Mouse (Mus musculus) left cerebral cortex, adult 2 months (tissue): ENCODE results near the gene Hspa14. TPM values are rescaled to one million over a fixed set of nuclear protein-coding genes. Genes with fewer than 3 reads are reported as not detected.

Experiments
- DNase-seq, 2 experiments: peaks; one replicate each; pipeline ENCODE4 v3.0.0; 2021 to 2022; ENCODE audit warnings: low spot score in 2 of 2, mixed read lengths in 1 of 2; ENCODE audit errors: extremely low spot score in 1 of 2
- H3K27ac ChIP-seq: fragments of 200-600 bp; 2 replicates; pipeline ENCODE4 v1.8.1; 2022
- H3K4me3 ChIP-seq: fragments of 200-600 bp; 2 replicates; pipeline ENCODE4 v1.8.1; 2022
- CTCF ChIP-seq: fragments of 200-600 bp; IDR thresholded peaks from 2 replicates; pipeline ENCODE4 v1.8.1; 2022; ENCODE audit warnings: antibody characterized with exemption, mild to moderate bottlenecking, moderate library complexity
- intact Hi-C: fragments of 180-260 bp; cut with DNase I; formaldehyde crosslinking; loops from one replicate; pipeline ENCODE4 v1.15.1; 2025
- total RNA-seq, 2 experiments: library from RNA; stranded (reverse); gene quantifications; 2 replicates each; pipeline ENCODE4 v1.2.3; 2021

The Hspa14 gene
- total RNA-seq, 2 experiments from 2014 or later, result 47.3 to 52.7 TPM

DNA sequence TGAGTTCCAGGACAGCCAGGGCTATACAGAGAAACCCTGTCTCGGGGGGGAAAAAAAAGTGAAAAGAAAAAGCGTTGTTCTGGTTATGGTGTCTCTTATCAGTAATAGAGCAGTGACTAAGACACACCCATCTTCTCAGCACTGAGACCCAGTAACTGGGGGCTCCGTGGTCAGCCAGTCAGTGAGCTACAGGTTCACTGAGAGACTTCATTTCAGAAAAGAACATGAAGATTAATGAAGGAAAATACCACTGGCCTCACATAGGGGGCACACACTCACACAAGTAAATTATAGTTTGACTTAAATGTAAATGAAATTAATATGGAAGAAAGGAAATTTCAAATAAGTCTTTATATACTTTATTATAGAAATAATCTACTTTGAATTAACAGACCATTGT is 32.4 kb downstream of the Hspa14 start:
- peak; percentile 32 for TF ChIP-seq CTCF
- H3K4me3 ChIP-seq, result no peak overlapping the region
- intact Hi-C loops, result no loop called here
- H3K27ac ChIP-seq, result no peak overlapping the region
- no peak for DNase-seq

DNA sequence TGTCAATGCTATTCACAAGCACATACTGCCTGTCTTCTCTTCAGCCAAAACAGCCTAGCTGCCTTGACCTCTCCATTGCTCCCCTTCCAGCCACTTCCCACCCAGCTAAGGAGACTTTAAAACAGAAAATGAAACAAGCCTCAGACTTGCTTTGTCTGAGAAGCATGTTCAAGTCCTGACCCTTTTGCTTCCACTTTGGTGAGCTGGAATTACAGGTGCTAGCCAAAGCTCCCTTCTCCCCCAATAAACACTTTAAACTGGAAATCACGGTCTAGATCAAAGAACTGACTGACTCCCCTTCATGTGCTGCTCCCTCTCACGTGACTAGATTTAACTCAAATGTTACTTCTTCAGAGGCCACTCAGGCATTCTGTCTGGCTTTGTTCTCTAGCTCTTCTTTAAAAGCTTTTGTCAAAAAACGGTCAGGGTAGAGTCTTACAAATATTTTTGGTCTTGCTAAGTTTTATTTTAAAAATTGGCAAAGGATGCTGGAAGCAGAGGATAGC is 36.8 kb downstream of the Hspa14 start:
- H3K27ac ChIP-seq, result no peak overlapping the region
- peak overlapping the region; percentile 95 for H3K4me3 ChIP-seq
- intact Hi-C loops, result no loop called here
- DNase-seq, result no peak
- no peak for TF ChIP-seq CTCF

DNA sequence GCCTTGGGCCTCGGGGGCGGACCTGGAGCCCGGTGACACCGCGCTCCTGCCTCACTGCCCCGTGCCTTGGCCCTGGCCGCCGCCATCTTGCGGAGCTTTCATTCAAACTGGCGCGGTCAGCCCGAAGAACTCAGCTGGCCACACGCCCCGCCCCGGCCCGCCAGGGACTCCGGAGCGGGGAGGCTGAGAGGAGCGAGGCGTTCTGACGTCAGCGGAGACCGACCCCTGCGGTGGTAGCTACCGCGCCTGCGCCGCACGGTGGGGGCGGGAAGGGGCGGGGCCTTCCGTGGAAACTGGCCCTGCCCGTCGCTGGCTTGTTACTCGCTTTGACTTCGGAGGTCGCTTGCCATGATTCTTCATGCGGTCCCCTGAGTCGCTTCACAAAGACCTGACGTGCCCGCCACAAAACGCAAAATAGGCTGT is 37.7 kb downstream of the Hspa14 start, which contains the start of gene Suv39h2:
Suv39h2 (minus strand) TSS at position 171 of the 423 bp plus-strand sequence.
- intact Hi-C loops, result no loop called here

DNA sequence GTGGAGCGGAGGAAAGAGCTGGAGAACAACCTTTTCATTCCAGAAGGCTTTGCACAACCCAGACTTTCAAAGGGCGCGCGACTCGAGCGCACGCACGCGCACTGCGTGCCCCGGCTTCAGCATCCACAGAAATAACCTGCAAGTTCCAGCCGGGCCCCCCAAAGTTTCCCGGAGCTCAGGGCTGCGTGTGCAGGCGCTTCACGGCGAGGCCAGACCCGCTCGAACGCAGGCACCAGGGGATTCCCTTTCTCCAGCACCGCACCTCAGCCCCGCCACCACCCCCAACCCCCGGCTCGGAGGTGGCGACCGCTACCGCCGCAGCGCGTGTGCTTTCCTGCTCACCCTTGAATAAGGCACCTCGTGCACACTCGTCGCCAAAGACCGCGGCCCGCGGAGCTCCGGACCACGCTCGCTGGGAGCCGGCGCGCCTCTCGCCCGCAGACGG is 38.2 kb downstream of the Hspa14 start:
- TF ChIP-seq CTCF, result no peak
- DNase-seq, result peak; percentile 57 to 60
- intact Hi-C loops, result no loop called here
- Histone ChIP-seq H3K27ac (peak overlapping the region; percentile 48; the same call in 1 of the 2 replicates), H3K4me3 (peak overlapping the region; percentile 95)

More for the DNA sequence above, 37.7 kb downstream of the Hspa14 start, which contains the start of gene Suv39h2:
- H3K4me3 ChIP-seq, result peak within 1 kb of the TSS; percentile 95
- DNase-seq, result peak; percentile 96 to 98
- no peak for TF ChIP-seq CTCF
- peak within 1 kb of the TSS; percentile 75 for H3K27ac ChIP-seq

DNA sequence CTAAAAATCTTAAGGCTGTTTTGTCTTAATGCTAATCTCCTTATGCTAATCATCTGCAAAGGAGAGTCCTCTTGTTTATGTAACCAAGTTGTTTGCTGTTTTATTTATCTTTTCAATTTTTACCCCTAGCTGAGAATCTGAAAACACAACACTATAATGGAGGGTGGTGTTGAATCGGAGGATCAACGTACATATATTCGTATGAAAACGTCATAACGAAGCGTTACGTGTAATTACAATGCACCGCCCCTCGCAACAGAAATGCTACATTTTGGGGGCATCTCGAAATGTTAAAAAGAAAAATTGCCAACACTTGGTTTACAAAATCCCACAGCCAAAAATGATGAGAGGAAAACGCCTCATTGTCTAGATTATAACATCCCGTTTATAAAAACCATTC is 38.7 kb downstream of the Hspa14 start:
- TF ChIP-seq CTCF, result no peak
- intact Hi-C loops, result no loop called here

DNA sequence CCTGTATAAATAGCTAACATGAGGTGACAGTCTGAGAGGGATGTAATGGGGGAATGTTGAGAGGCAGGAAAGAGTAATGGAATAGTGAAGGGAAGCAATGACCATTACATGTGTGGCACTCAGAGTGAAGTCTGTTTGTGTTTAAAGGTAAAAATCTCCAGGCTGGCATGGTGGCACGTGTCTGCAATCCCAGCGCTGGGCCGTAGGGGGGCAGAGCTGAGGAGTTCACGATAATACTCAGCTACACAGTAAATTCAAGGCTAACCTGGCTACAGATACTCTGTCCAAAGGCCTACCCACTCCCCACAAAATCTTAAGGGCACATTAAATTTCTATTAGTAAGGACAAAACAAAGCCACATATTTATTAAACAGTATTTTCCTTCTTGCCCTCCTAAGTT is 56.0 kb downstream of the Hspa14 start:
- Histone ChIP-seq H3K27ac (no peak overlapping the region), H3K4me3 (no peak overlapping the region)
- no peak; the same call in none of the 2 replicates for TF ChIP-seq CTCF
- intact Hi-C loops, result no loop called here
- no peak for DNase-seq

More for the DNA sequence above, 38.7 kb downstream of the Hspa14 start:
- no peak overlapping the region for H3K27ac ChIP-seq
- DNase-seq, result no peak
- H3K4me3 ChIP-seq, result peak overlapping the region; percentile 95

DNA sequence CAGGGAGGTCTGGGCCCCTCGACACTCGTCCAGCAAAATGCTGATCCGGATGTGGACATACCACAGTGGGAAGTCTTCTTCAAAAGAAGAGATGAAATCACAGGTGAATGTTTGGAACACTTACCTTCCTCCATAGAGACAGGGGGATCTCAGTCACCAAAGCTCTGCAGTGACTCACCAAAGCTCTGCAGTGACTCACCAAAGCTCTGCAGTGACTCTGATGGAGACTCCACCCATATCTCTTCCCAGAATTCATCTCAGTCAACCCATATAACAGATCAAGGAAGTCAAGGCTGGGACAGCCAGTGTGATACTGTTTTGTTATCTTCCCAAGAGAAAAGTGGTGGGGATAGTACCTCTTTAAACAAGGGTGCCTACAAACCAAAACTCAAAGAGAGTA is 59.5 kb downstream of the Hspa14 start:
- intact Hi-C loops, result no loop called here
- TF ChIP-seq CTCF, result no peak
- DNase-seq, result no peak
- no peak overlapping the region for H3K27ac ChIP-seq
- H3K4me3 ChIP-seq, result no peak overlapping the region

DNA sequence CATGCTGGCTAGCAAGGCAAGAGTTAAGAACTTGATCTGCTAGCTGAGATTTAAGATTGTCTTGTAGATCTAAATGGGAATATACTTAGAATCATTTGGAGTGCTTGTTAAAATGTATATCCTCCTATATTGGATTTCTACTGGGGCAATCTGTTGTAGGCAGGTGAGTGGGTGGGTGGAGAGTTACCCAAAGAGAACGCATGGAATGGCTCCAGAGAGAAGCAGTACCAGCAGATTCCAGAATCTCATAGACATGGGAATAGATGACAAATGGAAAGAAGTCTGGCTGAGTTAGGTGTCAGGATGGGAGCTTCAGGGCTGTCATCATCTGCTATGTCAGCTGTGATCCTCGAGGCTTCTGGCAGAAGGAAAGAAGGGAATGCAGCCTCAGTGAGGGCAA is 63.2 kb downstream of the Hspa14 start:
- peak in 1 of 2 experiments; percentile 26 for DNase-seq
- H3K27ac ChIP-seq, result no peak overlapping the region; the same call in 1 of the 2 replicates
- intact Hi-C loops, result no loop called here

DNA sequence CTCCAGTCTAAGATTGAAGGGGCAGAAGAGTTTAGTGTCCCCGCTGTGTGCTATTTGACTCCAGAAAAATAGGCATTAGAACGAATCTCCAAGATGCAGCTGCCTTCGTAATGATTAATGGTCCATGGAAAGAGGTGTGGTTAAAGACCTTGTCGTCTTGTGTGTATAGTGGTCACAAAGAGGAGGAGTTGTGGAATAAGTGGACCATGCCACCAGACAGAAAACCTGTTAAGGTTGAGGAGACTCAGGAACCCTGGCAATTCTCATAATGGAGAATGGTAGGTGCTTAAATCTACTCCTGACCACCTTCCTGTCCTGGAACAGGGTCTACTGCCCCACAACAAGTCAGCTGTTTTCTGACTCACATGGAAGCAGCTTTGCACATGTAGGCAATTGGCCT is 66.6 kb downstream of the Hspa14 start:
- intact Hi-C loops, result no loop called here
- H3K4me3 ChIP-seq, result no peak overlapping the region
- no peak for DNase-seq
- H3K27ac ChIP-seq, result no peak overlapping the region
- TF ChIP-seq CTCF, result no peak

More for the DNA sequence above, 63.2 kb downstream of the Hspa14 start:
- TF ChIP-seq CTCF, result no peak
- no peak overlapping the region for H3K4me3 ChIP-seq

DNA sequence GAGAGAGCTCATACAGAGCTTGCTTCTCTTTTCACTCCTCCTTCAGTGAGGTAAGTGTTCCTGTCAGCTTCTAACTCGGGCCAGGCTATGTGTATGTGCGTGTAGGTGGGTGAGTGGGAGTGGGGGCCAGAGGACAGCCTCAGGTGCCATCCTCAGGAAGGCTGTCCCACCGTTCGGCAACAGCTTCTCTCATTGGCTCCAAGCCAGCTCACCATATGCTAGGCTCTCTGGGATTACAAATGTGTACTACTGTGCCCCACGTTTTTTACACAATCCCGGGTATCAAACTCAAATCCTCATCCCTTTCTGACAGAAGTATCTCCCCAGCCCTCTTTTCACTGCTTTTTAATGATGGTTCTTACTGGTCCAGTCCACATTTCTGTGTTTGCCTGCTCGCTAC is 68.4 kb downstream of the Hspa14 start:
- Histone ChIP-seq H3K4me3 (no peak overlapping the region), H3K27ac (no peak overlapping the region)
- intact Hi-C loops, result no loop called here
- DNase-seq, result no peak
- TF ChIP-seq CTCF, result no peak

Other genes with a start within 250 kb of the Hspa14 start
- 10 to 100 TPM; 94.3 to 99.9 TPM for gene Nmt2, start 228.6 kb downstream of the Hspa14 start, total RNA-seq
- 1 to 10 TPM; 8.3 to 9.0 TPM for gene Rpp38, start 180.2 kb downstream of the Hspa14 start, total RNA-seq
- 1 to 10 TPM in 1 of 2 experiments, not detected in 1; 1.2 TPM for gene Acbd7, start 176.6 kb downstream of the Hspa14 start, total RNA-seq
- not detected for gene Olah, start 115.6 kb downstream of the Hspa14 start, total RNA-seq
- gene Meig1, start 90.2 kb downstream of the Hspa14 start, total RNA-seq, result 1 to 10 TPM; 1.8 to 2.3 TPM
- gene Dclre1c, start 88.7 kb downstream of the Hspa14 start, total RNA-seq, result 10 to 100 TPM; 11.3 to 12.5 TPM
- gene Suv39h2, start 37.8 kb downstream of the Hspa14 start, total RNA-seq, result 1 to 10 TPM; 3.4 to 3.5 TPM
- 1 to 10 TPM; 5.2 to 5.8 TPM for gene Gm45902, start within 50 bp of the Hspa14 start, total RNA-seq
- gene Cdnf, start 216 bp upstream of the Hspa14 start, total RNA-seq, result under 1 TPM; 0.54 to 0.77 TPM
- 1 to 10 TPM; 7.9 to 10.0 TPM for gene Fam107b, start 57.7 kb upstream of the Hspa14 start, total RNA-seq